Mouse (Mus musculus): ENCODE measurements around the gene Ubac2. TPM values are rescaled to one million over a fixed set of nuclear protein-coding genes. Genes with fewer than 3 reads are reported as not detected.

The Ubac2 gene
- polyA plus RNA-seq, 1 experiment from 2014 or later = 43.2 TPM

- no peak for TF ChIP-seq CTCF (IDR thresholded peaks at IDR 0.05)
- no peak for TF ChIP-seq EP300 (IDR thresholded peaks at IDR 0.05)
- Histone ChIP-seq H3K9ac (replicated peaks; ENCODE audit: low read depth) (no peak overlapping the region), H3K9me3 (ENCODE audit: low read length) (no peaks in the 10 kb centered on the region), H3K4me3 (ENCODE audit: low read depth, low read length) (no peak overlapping the region), H3K36me3 (ENCODE audit: insufficient read depth, low read length) (no peaks in the 10 kb centered on the region), H3K4me1 (ENCODE audit: insufficient read depth, low read depth, low read length) (no peaks in the 10 kb centered on the region), H3K27ac (ENCODE audit: low read length) (no peak overlapping the region), H3K4me2 (replicated peaks; ENCODE audit: low read depth, low read length) (no peak overlapping the region), H3K27me3 (replicated peaks; ENCODE audit: insufficient read depth, low read length) (no peaks in the 10 kb centered on the region)
- 76% methylated on average over 3 of the region's 3 CpGs for WGBS
- DNase-seq (ENCODE audit: low spot score) (no peak), ATAC-seq (no peak)
These were observed 39.8 kb downstream of the Ubac2 start for GRCm38 (mm10) chr14:121918266-121918665.

- no peaks in the 10 kb centered on the region for H3K27me3 ChIP-seq (replicated peaks; ENCODE audit: insufficient read depth, low read length)
- DNase-seq (ENCODE audit: low spot score) = peak; percentile 65
These were observed 41.3 kb downstream of the Ubac2 start for GRCm38 (mm10) chr14:121919752-121920151.

DNA sequence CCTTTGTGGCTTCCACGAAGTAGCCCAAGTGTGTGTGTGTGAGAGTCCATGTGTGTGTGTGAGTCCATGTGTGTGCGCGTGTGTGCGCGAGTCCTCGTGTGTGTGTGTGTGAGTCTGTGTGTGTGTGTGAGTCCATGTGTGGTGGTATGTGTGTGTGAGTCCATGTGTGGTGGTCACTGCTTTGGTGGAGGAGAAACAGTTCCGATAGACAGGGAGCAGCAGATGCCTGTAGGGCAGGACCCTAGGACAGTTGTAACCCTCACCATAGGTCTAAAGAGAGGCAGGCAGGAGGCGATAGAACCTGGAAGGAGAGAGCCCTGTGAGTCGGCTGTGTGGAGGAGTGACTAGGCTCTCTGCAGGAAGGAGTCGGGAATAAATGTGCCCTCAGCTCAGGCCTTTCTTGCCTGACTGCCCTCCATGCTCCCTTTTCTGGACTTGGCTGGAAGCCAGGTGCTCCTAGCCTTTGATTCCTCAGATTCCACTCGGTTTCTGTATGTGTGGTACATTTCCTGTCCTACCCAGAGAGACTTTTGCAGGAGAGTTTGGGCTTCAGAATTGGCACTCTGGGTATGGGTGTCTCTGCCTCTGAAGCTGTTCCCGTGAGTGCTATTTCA is 42.2 kb downstream of the Ubac2 start:
- Histone ChIP-seq H3K27ac (ENCODE audit: low read length) (no peak overlapping the region), H3K4me2 (replicated peaks; ENCODE audit: low read depth, low read length) (no peak overlapping the region), H3K9me3 (ENCODE audit: low read length) (no peaks in the 10 kb centered on the region), H3K9ac (replicated peaks; ENCODE audit: low read depth) (no peak overlapping the region), H3K4me1 (ENCODE audit: insufficient read depth, low read depth, low read length) (no peaks in the 10 kb centered on the region), H3K36me3 (ENCODE audit: insufficient read depth, low read length) (no peaks in the 10 kb centered on the region), H3K4me3 (ENCODE audit: low read depth, low read length) (no peak overlapping the region), H3K27me3 (replicated peaks; ENCODE audit: insufficient read depth, low read length) (no peaks in the 10 kb centered on the region)
- ATAC-seq (peak; percentile 47), DNase-seq (ENCODE audit: low spot score) (peak; percentile 46)
- TF ChIP-seq EP300 (IDR thresholded peaks at IDR 0.05) = no peak
- no peak for TF ChIP-seq CTCF (IDR thresholded peaks at IDR 0.05)
- WGBS = 62% methylated on average over 12 of the region's 12 CpGs

More at GRCm38 (mm10) chr14:121919752-121920151, 41.3 kb downstream of the Ubac2 start:
- H3K27ac ChIP-seq (ENCODE audit: low read length) = no peak overlapping the region
- no peaks in the 10 kb centered on the region for H3K4me1 ChIP-seq (ENCODE audit: insufficient read depth, low read depth, low read length)
- ATAC-seq = no peak
- no peak overlapping the region for H3K9ac ChIP-seq (replicated peaks; ENCODE audit: low read depth)
- WGBS = 8% methylated on average over 3 of the region's 3 CpGs
- no peak overlapping the region for H3K4me3 ChIP-seq (ENCODE audit: low read depth, low read length)
- H3K4me2 ChIP-seq (replicated peaks; ENCODE audit: low read depth, low read length) = no peak overlapping the region
- peak; percentile 70 for TF ChIP-seq CTCF (IDR thresholded peaks at IDR 0.05)
- no peak for TF ChIP-seq EP300 (IDR thresholded peaks at IDR 0.05)
- H3K9me3 ChIP-seq (ENCODE audit: low read length) = no peaks in the 10 kb centered on the region
- H3K36me3 ChIP-seq (ENCODE audit: insufficient read depth, low read length) = no peaks in the 10 kb centered on the region

DNA sequence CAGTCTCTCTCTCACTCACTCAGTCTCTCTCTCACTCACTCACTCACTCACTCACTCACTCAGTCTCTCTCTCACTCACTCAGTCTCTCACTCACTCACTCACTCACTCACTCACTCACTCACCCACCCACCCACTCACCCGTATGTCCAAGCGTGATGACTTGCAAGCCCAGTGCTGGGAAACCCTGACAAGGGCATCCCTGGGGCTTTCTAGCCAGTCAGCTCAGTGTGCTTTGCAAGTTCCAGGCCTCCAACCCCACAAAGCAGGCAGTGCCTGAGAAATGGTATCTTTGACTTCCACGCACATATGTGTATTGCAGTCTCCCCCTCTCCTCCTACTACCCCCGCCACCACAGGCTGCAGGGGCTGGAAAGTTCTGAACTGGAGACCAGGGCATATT is 43.6 kb downstream of the Ubac2 start:
- 86% methylated on average over 4 of the region's 4 CpGs for WGBS

DNA sequence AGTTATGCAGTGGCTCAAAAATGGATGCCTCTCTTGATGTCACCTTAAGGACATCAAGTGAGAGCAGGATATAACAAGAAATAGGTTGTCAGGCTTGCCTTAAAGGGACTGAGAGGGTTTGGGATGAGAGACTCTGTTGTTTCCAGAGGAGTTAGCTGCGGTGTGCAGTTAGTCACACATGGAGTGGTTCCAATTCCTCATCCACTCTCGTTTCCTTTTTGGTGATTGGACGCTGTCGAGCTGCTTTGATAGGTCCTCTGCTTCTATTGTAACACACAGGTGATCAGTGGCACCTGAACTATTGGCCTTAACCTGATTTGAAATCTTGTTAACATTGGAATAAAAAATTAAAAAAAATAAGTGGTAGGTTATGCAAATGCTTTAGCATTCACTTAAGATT is 44.3 kb downstream of the Ubac2 start:
- H3K4me2 ChIP-seq (replicated peaks; ENCODE audit: low read depth, low read length) = no peak overlapping the region
- DNase-seq (ENCODE audit: low spot score) = no peak
- H3K27me3 ChIP-seq (replicated peaks; ENCODE audit: insufficient read depth, low read length) = no peaks in the 10 kb centered on the region
- no peak for TF ChIP-seq EP300 (IDR thresholded peaks at IDR 0.05)
- no peak for TF ChIP-seq CTCF (IDR thresholded peaks at IDR 0.05)
- ATAC-seq = no peak
- 56% methylated on average over 4 of the region's 4 CpGs for WGBS
- H3K9me3 ChIP-seq (ENCODE audit: low read length) = no peaks in the 10 kb centered on the region
- no peaks in the 10 kb centered on the region for H3K4me1 ChIP-seq (ENCODE audit: insufficient read depth, low read depth, low read length)
- no peak overlapping the region for H3K27ac ChIP-seq (ENCODE audit: low read length)
- H3K36me3 ChIP-seq (ENCODE audit: insufficient read depth, low read length) = no peaks in the 10 kb centered on the region
- no peak overlapping the region for H3K9ac ChIP-seq (replicated peaks; ENCODE audit: low read depth)
- no peak overlapping the region for H3K4me3 ChIP-seq (ENCODE audit: low read depth, low read length)

More for the DNA sequence above, 43.6 kb downstream of the Ubac2 start:
- DNase-seq (ENCODE audit: low spot score) (no peak), ATAC-seq (no peak)
- H3K4me3 ChIP-seq (ENCODE audit: low read depth, low read length) = no peak overlapping the region
- H3K4me1 ChIP-seq (ENCODE audit: insufficient read depth, low read depth, low read length) = no peaks in the 10 kb centered on the region
- H3K9me3 ChIP-seq (ENCODE audit: low read length) = no peaks in the 10 kb centered on the region
- H3K27ac ChIP-seq (ENCODE audit: low read length) = no peak overlapping the region
- no peak overlapping the region for H3K4me2 ChIP-seq (replicated peaks; ENCODE audit: low read depth, low read length)
- TF ChIP-seq CTCF (IDR thresholded peaks at IDR 0.05) (no peak), EP300 (IDR thresholded peaks at IDR 0.05) (no peak)
- H3K36me3 ChIP-seq (ENCODE audit: insufficient read depth, low read length) = no peaks in the 10 kb centered on the region
- H3K27me3 ChIP-seq (replicated peaks; ENCODE audit: insufficient read depth, low read length) = no peaks in the 10 kb centered on the region
- no peak overlapping the region for H3K9ac ChIP-seq (replicated peaks; ENCODE audit: low read depth)

GRCm38 (mm10) chr14:121924876-121925275 is 46.5 kb downstream of the Ubac2 start:
- Histone ChIP-seq H3K9ac (replicated peaks; ENCODE audit: low read depth) (no peak overlapping the region), H3K9me3 (ENCODE audit: low read length) (no peaks in the 10 kb centered on the region), H3K4me1 (ENCODE audit: insufficient read depth, low read depth, low read length) (no peaks in the 10 kb centered on the region), H3K27ac (ENCODE audit: low read length) (no peak overlapping the region), H3K4me2 (replicated peaks; ENCODE audit: low read depth, low read length) (no peak overlapping the region), H3K36me3 (ENCODE audit: insufficient read depth, low read length) (no peaks in the 10 kb centered on the region), H3K4me3 (ENCODE audit: low read depth, low read length) (no peak overlapping the region), H3K27me3 (replicated peaks; ENCODE audit: insufficient read depth, low read length) (no peaks in the 10 kb centered on the region)
- no peak for ATAC-seq
- WGBS = 59% methylated on average over 6 of the region's 6 CpGs
- DNase-seq (ENCODE audit: low spot score) = no peak
- TF ChIP-seq EP300 (IDR thresholded peaks at IDR 0.05) (no peak), CTCF (IDR thresholded peaks at IDR 0.05) (no peak)

DNA sequence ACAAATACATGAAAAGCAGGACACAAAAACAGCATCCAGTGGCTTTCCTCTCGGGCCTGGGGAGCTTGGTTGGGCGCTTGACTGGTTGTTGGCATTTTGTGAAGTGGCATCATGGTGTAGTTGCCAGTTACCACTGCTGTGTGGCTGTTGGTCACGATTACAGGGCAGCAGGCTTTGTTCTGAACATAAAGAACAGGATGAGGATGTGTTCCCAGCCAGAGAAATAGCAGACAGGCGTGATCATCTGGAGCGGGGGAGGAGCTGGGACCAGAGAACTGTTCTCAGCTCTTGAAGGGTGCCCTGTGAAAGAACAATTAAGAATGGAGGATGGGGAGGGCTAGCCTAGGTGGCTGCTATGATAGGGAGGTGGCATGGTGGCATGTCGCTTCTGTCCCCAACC is 48.5 kb downstream of the Ubac2 start:
- no peak for DNase-seq (ENCODE audit: low spot score)
- 80% methylated on average over 6 of the region's 6 CpGs for WGBS

More for the DNA sequence above, 48.5 kb downstream of the Ubac2 start:
- ATAC-seq = no peak
- Histone ChIP-seq H3K27me3 (replicated peaks; ENCODE audit: insufficient read depth, low read length) (no peaks in the 10 kb centered on the region), H3K9ac (replicated peaks; ENCODE audit: low read depth) (no peak overlapping the region), H3K9me3 (ENCODE audit: low read length) (no peaks in the 10 kb centered on the region), H3K4me3 (ENCODE audit: low read depth, low read length) (no peak overlapping the region), H3K4me1 (ENCODE audit: insufficient read depth, low read depth, low read length) (no peaks in the 10 kb centered on the region), H3K36me3 (ENCODE audit: insufficient read depth, low read length) (no peaks in the 10 kb centered on the region), H3K27ac (ENCODE audit: low read length) (no peak overlapping the region), H3K4me2 (replicated peaks; ENCODE audit: low read depth, low read length) (no peak overlapping the region)
- TF ChIP-seq CTCF (IDR thresholded peaks at IDR 0.05) (no peak), EP300 (IDR thresholded peaks at IDR 0.05) (no peak)

Measured in lung, postnatal 0 days (tissue).